Mouse (Mus musculus) ZHBTc4 (cell line): ENCODE measurements around the gene Rhox1.
"Not testable (repeated sequence)": the region's sequence is repeated elsewhere in the genome, so short reads cannot be mapped to it uniquely, and the experiment has no call there.

Experiments
- DNase-seq: peaks from one replicate; pipeline ENCODE4 v3.0.0-alpha.2; 2011; ENCODE audit warnings: low read depth, low spot score

The Rhox1 gene

DNA sequence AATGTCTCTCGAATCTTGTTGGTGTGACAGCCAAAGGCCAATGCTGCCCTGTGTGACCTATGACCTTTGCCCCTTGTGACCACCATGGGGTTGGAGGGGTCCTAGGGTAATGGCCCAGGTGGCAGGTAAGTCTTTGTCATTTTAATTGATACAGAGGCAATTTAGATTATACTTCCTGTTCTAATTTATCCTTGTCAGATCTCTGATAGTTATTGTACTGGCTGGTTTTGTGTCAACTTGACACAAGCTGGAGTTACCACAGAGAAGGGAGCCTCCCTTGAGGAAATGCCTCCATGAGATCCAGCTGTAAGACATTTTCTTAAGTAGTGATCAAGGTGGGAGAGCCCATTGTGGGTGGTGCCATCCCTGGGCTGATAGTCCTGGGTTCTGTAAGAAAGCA is at the start of gene Rhox1:
Gene Rhox1 (minus strand): TSS at position 101 of the 400 bp plus-strand sequence.
- not testable (repeated sequence) for DNase-seq

DNA sequence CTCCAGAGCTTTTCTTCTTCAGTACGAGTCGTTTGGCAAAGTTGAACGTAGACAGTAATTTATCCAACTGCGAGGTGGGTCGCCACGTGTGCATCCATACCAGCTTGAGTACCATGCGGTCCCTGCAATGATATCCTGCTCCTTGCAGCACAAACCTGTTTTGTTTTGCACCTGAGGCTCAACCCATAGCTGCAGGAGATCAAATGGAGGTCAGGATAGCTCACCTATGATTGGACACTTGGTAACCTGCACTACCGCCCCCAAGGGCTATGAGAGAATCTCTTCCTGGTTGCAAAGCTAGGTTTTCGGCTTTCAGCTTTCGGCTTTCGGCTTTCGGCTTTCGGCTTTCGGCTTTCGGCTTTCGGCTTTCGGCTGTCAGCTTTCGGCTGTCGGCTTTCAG is 43.0 kb upstream of the Rhox1 start, which contains the start of gene Rhox4a:
Gene Rhox4a (plus strand): TSS at position 301 of the 400 bp plus-strand sequence.
- not testable (repeated sequence) for DNase-seq

DNA sequence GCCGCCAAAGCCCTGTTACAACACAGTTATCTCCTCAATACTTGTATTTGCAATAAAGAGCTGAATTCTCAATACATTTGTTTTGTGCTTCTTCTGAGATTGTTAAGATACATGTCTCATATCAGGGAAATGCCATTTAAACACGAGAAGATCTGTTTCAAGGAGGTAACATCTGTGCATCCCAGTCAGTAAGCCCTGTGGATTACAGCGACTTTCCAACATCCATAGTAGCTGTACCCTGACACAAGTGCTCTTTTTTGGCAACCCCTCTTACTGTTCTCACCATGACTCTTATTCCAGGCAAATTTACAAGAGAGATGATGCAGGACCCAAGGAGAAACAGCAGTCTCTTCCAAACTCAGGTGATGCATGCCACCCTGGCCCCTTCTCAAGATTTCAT is 27.6 kb upstream of the Rhox1 start, which contains the start of gene Rhox3a:
Gene Rhox3a (plus strand): TSS at position 301 of the 400 bp plus-strand sequence.
- DNase-seq, result not testable (repeated sequence)

DNA sequence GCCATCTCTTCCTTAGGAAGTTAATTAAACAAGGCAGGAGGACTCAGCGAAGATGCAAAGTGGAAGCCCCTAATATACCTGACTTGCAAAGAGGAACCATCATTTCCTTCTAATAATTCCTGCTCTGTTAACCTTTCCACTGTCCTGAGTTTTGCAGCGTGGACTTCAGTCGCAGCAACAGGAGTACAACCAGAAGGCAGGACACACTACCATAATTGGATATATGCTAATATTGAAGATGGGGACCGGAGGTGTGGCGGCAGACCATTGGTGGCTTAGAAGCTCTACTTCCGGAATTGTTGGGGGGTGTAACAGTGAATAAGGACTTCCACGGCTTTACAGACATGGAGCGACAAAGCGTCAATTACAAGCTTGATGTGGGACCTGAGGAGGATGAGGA is 22.6 kb upstream of the Rhox1 start, which contains the start of gene Rhox2a:
Gene Rhox2a (plus strand): TSS at position 301 of the 400 bp plus-strand sequence.
- not testable (repeated sequence) for DNase-seq

DNA sequence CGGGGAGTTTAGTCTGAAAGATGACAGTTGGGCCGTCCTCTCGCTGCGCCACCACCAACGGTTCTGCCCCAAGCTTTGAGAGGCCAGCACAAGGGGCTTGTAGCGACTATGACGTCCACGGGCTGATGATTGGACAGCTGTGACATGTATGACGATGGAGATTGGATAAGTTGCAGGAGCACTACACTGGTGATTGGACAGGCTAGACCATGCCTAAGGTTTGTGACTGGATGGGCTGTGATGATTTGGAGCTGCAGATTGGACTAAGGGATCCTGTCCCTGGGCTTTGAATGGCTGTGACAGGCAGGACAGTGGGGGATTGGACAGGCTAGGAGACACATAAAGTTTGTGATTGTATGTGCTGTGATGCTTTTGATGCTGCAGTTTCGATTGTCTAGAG is 11.1 kb downstream of the Rhox1 start, which contains the start of gene Gm9:
Gene Gm9 (minus strand): TSS at position 101 of the 400 bp plus-strand sequence.
- DNase-seq, result no peak

DNA sequence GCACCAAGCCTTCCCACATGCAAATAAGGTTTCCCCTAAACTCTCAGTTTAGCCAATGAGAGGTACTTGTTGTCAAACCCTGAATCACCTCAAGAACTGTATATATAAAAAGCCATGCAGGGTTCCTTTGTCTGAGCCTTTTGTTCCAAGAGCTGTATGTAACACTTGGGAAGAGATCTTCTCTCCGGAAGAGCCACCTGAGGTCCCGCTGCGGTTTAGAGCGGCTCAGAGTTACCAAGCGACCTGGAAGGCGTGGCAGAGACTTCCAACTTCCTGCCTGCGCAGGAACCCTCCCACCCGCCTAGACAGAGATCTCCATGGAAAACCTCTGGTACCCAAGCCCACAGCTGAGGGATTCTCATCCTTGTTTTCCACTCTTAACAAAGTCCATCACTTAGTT is 23.4 kb downstream of the Rhox1 start:
- peak; percentile 49 for DNase-seq

DNA sequence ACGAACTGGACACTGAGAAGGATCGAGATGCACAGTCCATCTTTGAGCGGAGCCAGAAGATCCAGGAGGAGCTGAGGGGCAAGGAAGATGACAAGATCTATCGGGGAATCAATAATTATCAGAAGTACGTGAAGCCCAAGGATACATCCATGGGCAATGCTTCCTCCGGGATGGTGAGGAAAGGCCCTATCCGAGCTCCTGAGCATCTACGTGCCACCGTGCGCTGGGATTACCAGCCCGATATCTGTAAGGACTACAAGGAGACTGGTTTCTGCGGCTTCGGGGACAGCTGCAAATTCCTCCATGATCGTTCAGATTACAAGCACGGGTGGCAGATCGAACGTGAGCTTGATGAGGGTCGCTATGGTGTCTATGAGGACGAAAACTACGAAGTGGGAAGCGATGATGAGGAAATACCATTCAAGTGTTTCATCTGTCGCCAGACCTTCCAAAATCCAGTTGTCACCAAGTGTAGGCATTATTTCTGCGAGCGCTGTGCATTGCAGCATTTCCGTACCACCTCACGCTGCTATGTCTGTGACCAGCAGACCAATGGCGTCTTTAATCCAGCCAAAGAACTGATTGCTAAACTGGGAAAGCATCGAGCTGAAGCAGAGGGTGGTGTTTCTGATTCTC is 30.2 kb downstream of the Rhox1 start:
- DNase-seq, result peak; percentile 16

DNA sequence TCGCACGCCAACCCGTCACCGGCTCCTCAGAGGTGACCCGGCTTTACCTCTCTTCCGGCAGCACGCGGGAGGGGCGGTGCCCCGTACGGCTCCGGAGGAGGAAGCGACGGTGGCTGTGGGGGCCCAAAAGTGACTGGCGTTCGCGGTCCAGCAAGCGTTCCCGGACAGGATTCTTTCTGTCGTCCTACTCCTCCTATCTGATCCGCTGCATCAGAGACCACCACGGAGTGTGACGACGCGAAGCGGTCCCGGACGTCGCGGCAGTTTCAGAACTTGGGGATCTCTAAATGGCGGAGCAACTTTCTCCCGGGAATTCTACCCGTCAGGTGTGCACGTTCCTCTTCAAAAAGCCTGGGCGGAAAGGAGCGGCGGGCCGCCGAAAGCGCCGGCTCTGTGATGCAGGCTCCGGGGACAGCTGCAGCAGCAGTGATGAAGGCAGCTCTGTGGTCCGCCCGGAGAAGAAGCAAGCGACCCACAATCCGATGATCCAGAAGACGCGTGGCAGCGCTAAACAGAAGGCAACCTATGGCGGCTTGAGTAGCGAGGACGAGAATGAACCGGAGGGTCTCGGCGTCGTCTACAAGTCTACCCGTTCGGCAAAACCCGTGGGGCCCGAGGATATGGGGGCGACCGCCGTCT is 30.8 kb downstream of the Rhox1 start, which contains the start of the genes Ndufa1 and Rnf113a1:
Gene Ndufa1 (minus strand): TSS at position 59 of the 639 bp plus-strand sequence.
Gene Rnf113a1 (plus strand): TSS at position 141 of the 639 bp plus-strand sequence.
- DNase-seq, result peak; percentile 86

DNA sequence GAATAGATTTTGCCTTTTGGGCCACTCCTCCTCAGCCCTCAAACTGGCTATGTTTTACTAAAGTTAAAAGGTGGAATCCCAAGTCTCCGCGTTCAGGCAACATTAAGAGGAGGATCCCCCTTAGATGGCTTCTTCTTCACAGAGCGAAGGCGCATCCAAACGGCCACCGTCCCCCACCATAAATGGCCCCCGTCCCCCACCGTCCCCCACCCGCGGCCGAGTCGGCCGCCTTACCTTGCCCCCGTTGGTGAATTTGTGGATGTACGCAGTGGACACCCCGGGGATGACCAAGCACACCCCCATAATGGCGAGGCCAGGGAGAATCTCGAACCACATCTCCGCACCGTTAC is 31.3 kb downstream of the Rhox1 start:
- DNase-seq, result no peak

DNA sequence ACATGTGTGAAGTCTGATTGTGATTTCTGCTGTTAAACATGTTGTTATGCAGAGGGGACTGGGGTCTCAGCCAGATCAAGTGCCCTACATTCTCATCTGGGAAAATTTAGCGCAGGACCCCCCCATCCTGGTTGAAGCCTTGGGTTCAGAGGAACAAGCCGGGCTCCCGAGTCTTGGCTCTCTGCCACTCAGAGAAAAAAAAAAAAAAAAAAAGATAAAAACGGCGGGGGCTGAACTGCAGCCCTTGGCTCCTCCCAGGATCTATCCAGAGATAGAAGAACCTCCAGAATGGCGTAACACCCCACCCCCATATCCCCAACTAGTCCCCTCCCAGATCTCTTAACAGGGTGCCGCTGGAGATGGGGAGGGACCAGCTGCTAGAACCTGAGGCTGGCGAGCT is 37.7 kb downstream of the Rhox1 start:
- not testable (repeated sequence) for DNase-seq

DNA sequence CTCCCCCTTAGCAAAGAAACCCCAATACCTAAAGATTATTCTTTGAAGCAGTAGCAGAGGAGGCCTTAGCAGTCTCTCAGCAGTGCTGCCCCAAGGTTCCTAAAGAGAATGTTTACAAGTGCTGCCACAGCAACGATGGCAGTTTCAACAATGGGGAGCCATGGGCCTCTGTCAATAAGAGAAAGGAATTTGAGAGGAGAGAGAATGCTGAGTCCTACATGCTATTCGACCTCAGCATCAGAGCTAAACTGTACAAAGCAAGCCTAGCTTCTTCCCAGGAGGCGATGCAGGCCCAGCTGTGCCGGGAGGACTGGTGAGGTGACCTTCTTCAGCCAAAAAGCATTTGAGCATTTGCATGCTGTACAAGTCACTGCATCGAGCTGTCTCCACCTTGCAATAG is 53.3 kb downstream of the Rhox1 start, which contains the start of gene Akap14:
Gene Akap14 (minus strand): TSS at position 101 of the 400 bp plus-strand sequence.
- no peak for DNase-seq

DNA sequence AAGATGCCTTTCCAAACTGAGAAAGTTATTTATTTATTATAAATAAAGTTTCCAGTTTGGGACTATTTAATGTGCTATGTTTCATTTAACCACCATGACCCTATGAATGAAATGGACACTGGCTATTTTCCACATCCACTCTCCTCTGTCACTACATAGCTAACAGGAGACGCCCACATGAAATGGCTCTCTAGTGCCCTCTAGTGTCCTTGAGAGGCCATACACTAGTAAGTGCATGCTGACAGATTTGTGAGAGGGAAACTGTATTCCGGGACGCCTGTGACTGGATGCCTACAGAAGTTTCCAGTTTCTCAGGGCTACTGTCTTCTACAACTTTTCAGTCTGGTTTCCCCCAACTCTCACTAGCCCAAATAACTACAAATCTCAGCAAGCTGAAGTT is 55.0 kb downstream of the Rhox1 start:
- DNase-seq, result peak; percentile 66
